26 mouse cellular contexts compared by ENCODE assay signal in the genomic region with DNA sequence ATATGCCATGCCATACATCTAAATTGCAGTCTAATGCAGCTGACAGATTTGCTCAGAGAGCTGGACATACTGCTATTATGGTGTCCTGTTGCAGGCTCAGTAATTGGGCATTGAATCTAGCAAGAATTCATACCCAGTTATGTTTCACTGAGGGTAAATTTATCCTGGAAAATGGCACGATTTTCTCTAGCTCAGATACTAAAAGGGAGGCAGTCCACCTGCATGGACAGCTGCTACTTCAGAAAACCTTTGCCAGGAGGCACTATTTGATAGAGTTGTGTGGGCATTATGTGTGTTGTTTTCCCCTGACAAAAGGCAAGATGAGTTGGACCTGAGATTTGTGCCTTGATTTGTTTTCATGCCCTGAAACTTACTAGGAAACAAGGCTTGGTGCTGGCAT.
A peak's percentile ranks its signal among the peaks of the same experiment; 100 is the strongest.
DNase-seq lines count a peak whose midpoint lies in the region; ATAC-seq and TF ChIP-seq lines count a peak whose summit lies in the region.
"Had no signal": no experiment of that assay in that cellular context is flagged by ENCODE, and none has a peak within 500 bp of the region (broad histone marks: within the 10 kb centered on the region; RNA-seq: fewer than 3 reads in every experiment).

No protein-coding gene starts in this region.

- no peak for TF ChIP-seq CTCF in liver, postnatal 0 days (IDR thresholded peaks at IDR 0.05; ENCODE audit: low read depth)

- 34% methylated on average over 1 of the region's 1 CpGs for WGBS in liver, postnatal 0 days (ENCODE audit: insufficient replicate concordance)

- H3K9me3 ChIP-seq in liver, postnatal 0 days (ENCODE audit: low read length): no peaks in the 10 kb centered on the region
- H3K9me3 ChIP-seq: embryonic facial prominence, embryonic 12.5 days; forebrain, embryonic 15.5 days; G1E; kidney, embryonic 15.5 days; limb, embryonic 12.5 days; liver, embryonic 15.5 days; lung, embryonic 15.5 days; midbrain, embryonic 12.5 days; neural tube, embryonic 13.5 days had no signal

- no peak overlapping the region for H3K9ac ChIP-seq in liver, postnatal 0 days (replicated peaks)
- H3K9ac ChIP-seq: embryonic facial prominence, embryonic 12.5 days; forebrain, embryonic 15.5 days; kidney, embryonic 15.5 days; limb, embryonic 12.5 days; liver, embryonic 15.5 days; lung, embryonic 15.5 days; midbrain, embryonic 12.5 days; neural tube, embryonic 13.5 days had no signal

- peak; percentile 42 for DNase-seq in cerebellum, adult 11-12 months
- DNase-seq in cerebellum, adult 11 months: no peak
- DNase-seq in layer of hippocampus, adult 8-10 months (ENCODE audit: low spot score in 2 of 2): peak; percentile 22 to 34
- DNase-seq in layer of hippocampus, postnatal 10 days (ENCODE audit: low spot score in 2 of 2): no peak
- DNase-seq in cerebellum, adult 18-20 months: peak; percentile 44 to 54
- DNase-seq in cerebellum, postnatal 25 days: peak; percentile 24 to 34
- DNase-seq in adrenal gland, postnatal 36 days: no peak
- DNase-seq in liver, postnatal 0 days: no peak
- DNase-seq: adrenal gland, adult 8-10 months; embryo, embryonic 11 days; gastrocnemius, postnatal 10 days; kidney, adult 18-20 months; kidney, postnatal 25 days; spleen, adult 18-20 months; thymus, adult 18-20 months; thymus, postnatal 25 days had no signal

- H3K36me3 ChIP-seq in liver, postnatal 0 days (replicated peaks; ENCODE audit: insufficient read depth, low read length): no peaks in the 10 kb centered on the region
- H3K36me3 ChIP-seq: embryonic facial prominence, embryonic 12.5 days; forebrain, embryonic 15.5 days; G1E; kidney, embryonic 15.5 days; limb, embryonic 12.5 days; liver, embryonic 15.5 days; lung, embryonic 15.5 days; midbrain, embryonic 12.5 days; neural tube, embryonic 13.5 days had no signal

- H3K4me1 ChIP-seq in liver, postnatal 0 days (ENCODE audit: insufficient read depth): no peaks in the 10 kb centered on the region
- H3K4me1 ChIP-seq: embryonic facial prominence, embryonic 12.5 days; forebrain, embryonic 15.5 days; kidney, embryonic 15.5 days; limb, embryonic 12.5 days; liver, embryonic 15.5 days; lung, embryonic 15.5 days; midbrain, embryonic 12.5 days had no signal

- no peak overlapping the region for H3K27ac ChIP-seq in liver, postnatal 0 days (ENCODE audit: low read depth)
- H3K27ac ChIP-seq: embryonic facial prominence, embryonic 12.5 days; forebrain, embryonic 15.5 days; kidney, embryonic 15.5 days; limb, embryonic 12.5 days; liver, embryonic 15.5 days; lung, embryonic 15.5 days; midbrain, embryonic 12.5 days; neural tube, embryonic 13.5 days had no signal

- H3K27me3 ChIP-seq in liver, postnatal 0 days (ENCODE audit: insufficient read depth, low read length): no peaks in the 10 kb centered on the region
- H3K27me3 ChIP-seq: embryonic facial prominence, embryonic 12.5 days; forebrain, embryonic 15.5 days; kidney, embryonic 15.5 days; limb, embryonic 12.5 days; liver, embryonic 15.5 days; lung, embryonic 15.5 days; midbrain, embryonic 12.5 days; neural tube, embryonic 13.5 days had no signal

- no peak for TF ChIP-seq EP300 in liver, postnatal 0 days (IDR thresholded peaks at IDR 0.05; ENCODE audit: low read depth)

- H3K4me3 ChIP-seq in liver, postnatal 0 days (ENCODE audit: low read depth, low read length): no peak overlapping the region
- H3K4me3 ChIP-seq: embryonic facial prominence, embryonic 12.5 days; forebrain, embryonic 15.5 days; kidney, embryonic 15.5 days; limb, embryonic 12.5 days; liver, embryonic 15.5 days; lung, embryonic 15.5 days; midbrain, embryonic 12.5 days; neural tube, embryonic 13.5 days had no signal

- no peak overlapping the region for H3K4me2 ChIP-seq in liver, postnatal 0 days (ENCODE audit: low read depth, low read length)
- H3K4me2 ChIP-seq: embryonic facial prominence, embryonic 12.5 days; forebrain, embryonic 15.5 days; kidney, embryonic 15.5 days; limb, embryonic 12.5 days; liver, embryonic 15.5 days; lung, embryonic 15.5 days; midbrain, embryonic 12.5 days; neural tube, embryonic 13.5 days had no signal

- no peak for ATAC-seq in liver, postnatal 0 days
- ATAC-seq: forebrain, embryonic 15.5 days; hindbrain, embryonic 16.5 days had no signal

Comparison
In these comparisons a context has a peak if more than half of its experiments do, and no peak if none do; other contexts are left out.
1. DNase-seq: peak in cerebellum, adult 11-12 months (single experiment), layer of hippocampus, adult 8-10 months (2 of 2), cerebellum, adult 18-20 months (2 of 2) and cerebellum, postnatal 25 days (2 of 2); none in cerebellum, adult 11 months (single experiment), layer of hippocampus, postnatal 10 days (0 of 2), adrenal gland, postnatal 36 days (0 of 2) and liver, postnatal 0 days (single experiment).